Mouse (Mus musculus): ENCODE results near the gene Gp9. TPM values are rescaled to one million over a fixed set of nuclear protein-coding genes. Genes with fewer than 3 reads are reported as not detected.

The Gp9 gene
- polyA plus RNA-seq (2015; fragmentation: Nextera tagmentation; extraction: Ambion mirVana) = 0.94 and 1.1 TPM in 2 replicates

DNA sequence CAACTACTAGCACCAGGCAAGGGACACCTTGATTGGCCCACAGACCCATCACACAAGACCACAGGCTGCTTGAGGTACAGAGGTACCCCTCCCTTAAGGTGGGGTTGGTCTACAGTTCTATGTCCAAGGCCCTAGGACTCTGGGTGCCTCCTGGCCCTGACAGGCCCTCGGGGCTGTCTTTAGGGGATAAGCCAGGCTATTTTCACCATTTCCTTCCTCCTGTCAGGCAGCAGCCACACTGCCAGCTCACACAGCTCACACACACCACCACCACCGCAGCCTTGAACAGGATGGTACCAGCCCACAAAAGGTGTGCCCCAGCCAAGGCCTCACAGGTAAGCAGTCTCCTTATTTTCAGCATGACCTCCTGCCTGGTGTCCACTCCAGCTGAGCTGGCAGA, at the start of gene Gp9:
Gene Gp9, plus strand, starts transcription at position 231 of the 400 bp plus-strand sequence.
- WGBS = 72% methylated on average over 2 of the region's 2 CpGs
- ATAC-seq (ENCODE audit: low read depth) = no peak

DNA sequence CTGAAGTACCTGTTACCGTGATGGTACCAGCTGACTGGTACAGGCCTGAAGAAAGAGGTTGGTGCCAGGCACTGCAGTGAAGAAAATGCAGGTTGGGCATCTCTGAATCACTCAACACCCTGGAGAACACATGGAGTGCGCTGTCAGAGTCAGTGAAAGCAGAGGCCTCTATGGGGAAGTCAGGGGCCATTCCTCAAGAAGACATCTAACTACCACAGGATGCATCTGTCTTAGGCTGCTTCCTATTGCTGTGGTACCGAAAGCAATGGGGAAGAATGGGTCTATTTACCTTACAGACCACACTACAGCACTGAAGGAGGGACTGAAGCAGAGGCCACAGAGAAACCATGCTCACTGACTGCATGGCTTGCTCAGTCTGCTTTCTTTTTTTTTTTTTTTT, 49.8 kb upstream of the Gp9 start:
- H3K27ac ChIP-seq (replicated peaks) = no peak overlapping the region
- ATAC-seq (ENCODE audit: low read depth) = no peak
- WGBS = 76% methylated on average over 3 of the region's 3 CpGs
- no peak overlapping the region for H3K4me2 ChIP-seq
- peaks cover 27% of the 10 kb centered on the region for H3K27me3 ChIP-seq
- H3K4me1 ChIP-seq (replicated peaks) = peaks cover 29% of the 10 kb centered on the region
- no peak overlapping the region for H3K9ac ChIP-seq
- H3K4me3 ChIP-seq = no peak overlapping the region
- H3K9me3 ChIP-seq = no peaks in the 10 kb centered on the region
- no peaks in the 10 kb centered on the region for H3K36me3 ChIP-seq

More for the DNA sequence above, at the start of gene Gp9:
- H3K27ac ChIP-seq (replicated peaks) = no peak within 1 kb of the TSS
- no peak within 1 kb of the TSS for H3K4me2 ChIP-seq
- H3K9ac ChIP-seq = 0 out of 2 replicates have a peak within 1 kb of the TSS, but pooled peaks have one; percentile 22
- no peaks in the 10 kb centered on the region for H3K27me3 ChIP-seq
- no peaks in the 10 kb centered on the region for H3K9me3 ChIP-seq
- H3K36me3 ChIP-seq = no peaks in the 10 kb centered on the region
- no peaks in the 10 kb centered on the region for H3K4me1 ChIP-seq (replicated peaks)
- H3K4me3 ChIP-seq = no peak within 1 kb of the TSS

DNA sequence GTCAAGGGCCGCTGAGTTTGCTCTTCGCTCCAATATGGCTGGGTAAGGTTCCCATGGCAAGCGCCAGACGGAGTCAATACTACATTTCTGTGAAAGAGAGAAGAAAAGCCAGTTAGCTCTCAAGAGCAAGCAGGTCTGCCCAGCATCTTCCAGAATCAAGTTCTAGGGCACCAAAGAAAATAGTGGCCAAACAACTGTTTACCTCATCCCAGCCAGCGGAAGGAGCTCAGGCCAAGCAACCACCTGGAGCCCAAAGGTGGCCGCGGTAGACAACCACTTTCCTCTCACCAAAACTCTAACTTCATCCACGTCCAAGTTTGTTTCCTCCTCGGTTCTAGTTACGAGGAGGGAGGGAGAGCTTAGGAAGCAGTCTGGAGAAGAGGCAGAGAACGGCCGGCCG, 47.7 kb upstream of the Gp9 start:
- no peaks in the 10 kb centered on the region for H3K9me3 ChIP-seq
- ATAC-seq (ENCODE audit: low read depth) = no peak
- no peaks in the 10 kb centered on the region for H3K36me3 ChIP-seq
- 16% methylated on average over 13 of the region's 13 CpGs for WGBS
- peak overlapping the region; percentile 85 for H3K9ac ChIP-seq
- peak overlapping the region; percentile 65 for H3K4me3 ChIP-seq
- peaks cover 35% of the 10 kb centered on the region for H3K4me1 ChIP-seq (replicated peaks)
- H3K27me3 ChIP-seq = peaks cover 38% of the 10 kb centered on the region
- peak overlapping the region; percentile 81 for H3K4me2 ChIP-seq
- peak overlapping the region; percentile 62 for H3K27ac ChIP-seq (replicated peaks)

DNA sequence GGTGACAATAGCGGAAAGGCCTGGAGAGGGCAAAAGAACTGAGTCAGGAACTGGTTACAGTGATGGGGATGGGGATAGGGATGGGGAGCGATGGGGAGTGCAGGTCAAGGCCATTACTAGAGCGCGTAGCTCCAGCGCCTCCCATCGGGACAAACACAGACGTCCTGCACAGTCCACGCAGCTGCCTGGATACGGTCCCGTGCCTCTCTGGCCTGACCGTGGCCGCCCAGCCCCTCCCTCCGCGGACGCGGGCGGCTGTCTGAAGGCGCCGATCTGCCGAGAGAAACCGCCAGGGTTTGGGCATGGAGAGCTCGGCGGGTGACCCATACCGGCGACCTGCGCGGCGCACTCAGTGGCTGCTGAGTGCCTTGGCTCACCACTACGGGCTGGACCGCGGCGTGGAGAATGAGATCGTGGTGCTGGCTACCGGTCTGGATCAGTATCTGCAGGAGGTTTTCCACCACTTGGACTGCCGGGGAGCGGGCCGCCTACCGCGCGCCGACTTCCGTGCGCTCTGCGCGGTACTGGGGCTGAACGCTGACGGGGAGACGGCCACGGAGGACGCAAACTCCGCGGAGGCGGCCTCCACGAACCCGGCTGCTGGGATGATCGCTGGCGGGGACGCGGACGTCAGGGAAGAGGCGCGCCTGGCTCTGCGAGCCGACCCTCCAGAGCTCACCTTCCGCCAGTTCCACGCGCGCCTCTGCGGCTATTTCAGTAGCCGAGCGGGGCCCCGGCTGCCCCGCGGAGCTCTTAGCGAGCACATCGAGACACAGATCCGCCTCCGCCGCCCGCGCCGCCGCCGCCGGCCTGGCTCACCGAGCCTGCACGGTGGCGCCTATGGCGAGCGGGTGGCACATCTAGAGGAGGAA, 47.0 kb upstream of the Gp9 start, which contains the start of gene Efcc1:
Gene Efcc1, plus strand, starts transcription at position 279 of the 872 bp plus-strand sequence.
- WGBS = under 1% methylated on average over 76 of the region's 90 CpGs
- Histone ChIP-seq H3K9ac (peak within 1 kb of the TSS; percentile 85), H3K4me2 (peak within 1 kb of the TSS; percentile 81), H3K4me1 (replicated peaks) (peaks cover 35% of the 10 kb centered on the region), H3K27ac (replicated peaks) (peak within 1 kb of the TSS; percentile 62), H3K9me3 (no peaks in the 10 kb centered on the region), H3K36me3 (no peaks in the 10 kb centered on the region), H3K27me3 (peaks cover 38% of the 10 kb centered on the region), H3K4me3 (peak within 1 kb of the TSS; percentile 65)
- peak; percentile 85 for ATAC-seq (ENCODE audit: low read depth)

DNA sequence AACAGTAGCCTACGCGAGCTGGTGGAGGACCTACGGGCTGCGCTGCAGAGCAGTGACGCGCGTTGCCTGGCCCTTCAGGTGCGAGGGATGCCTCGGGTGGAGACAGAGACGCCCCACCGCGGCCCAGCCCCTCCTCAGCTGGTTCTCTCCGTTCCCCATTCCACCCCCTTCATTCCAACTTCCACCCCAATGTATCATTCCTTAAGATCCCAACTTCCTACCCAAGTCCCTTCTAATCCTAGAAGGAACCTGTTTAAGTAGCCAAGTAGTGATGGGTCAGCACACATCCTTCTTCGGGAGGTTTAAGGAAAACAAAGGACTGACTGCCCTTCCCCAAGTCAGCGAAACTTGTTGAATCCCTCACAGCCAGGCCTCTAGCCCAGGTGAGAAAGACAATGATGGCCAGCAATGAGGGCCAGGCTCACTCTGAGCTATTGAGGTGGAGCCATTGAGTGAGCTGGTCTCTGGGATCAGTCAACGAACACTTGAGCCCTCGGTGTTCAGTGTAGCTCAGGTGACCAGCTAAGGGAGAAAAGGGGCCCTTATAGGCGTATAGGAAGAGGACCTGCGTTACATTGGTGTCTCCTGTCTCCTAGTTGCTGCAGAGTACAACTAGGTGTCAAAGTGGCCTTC, 46.3 kb upstream of the Gp9 start:
- Histone ChIP-seq H3K27me3 (peaks cover 38% of the 10 kb centered on the region), H3K4me2 (peak overlapping the region; percentile 81), H3K9me3 (no peaks in the 10 kb centered on the region), H3K27ac (replicated peaks) (peak overlapping the region; percentile 62), H3K4me1 (replicated peaks) (peaks cover 35% of the 10 kb centered on the region), H3K9ac (peak overlapping the region; percentile 85), H3K4me3 (peak overlapping the region; percentile 65), H3K36me3 (no peaks in the 10 kb centered on the region)
- ATAC-seq (ENCODE audit: low read depth) = no peak; the same call in 1 of the 2 replicates
- 4% methylated on average over 19 of the region's 19 CpGs for WGBS

DNA sequence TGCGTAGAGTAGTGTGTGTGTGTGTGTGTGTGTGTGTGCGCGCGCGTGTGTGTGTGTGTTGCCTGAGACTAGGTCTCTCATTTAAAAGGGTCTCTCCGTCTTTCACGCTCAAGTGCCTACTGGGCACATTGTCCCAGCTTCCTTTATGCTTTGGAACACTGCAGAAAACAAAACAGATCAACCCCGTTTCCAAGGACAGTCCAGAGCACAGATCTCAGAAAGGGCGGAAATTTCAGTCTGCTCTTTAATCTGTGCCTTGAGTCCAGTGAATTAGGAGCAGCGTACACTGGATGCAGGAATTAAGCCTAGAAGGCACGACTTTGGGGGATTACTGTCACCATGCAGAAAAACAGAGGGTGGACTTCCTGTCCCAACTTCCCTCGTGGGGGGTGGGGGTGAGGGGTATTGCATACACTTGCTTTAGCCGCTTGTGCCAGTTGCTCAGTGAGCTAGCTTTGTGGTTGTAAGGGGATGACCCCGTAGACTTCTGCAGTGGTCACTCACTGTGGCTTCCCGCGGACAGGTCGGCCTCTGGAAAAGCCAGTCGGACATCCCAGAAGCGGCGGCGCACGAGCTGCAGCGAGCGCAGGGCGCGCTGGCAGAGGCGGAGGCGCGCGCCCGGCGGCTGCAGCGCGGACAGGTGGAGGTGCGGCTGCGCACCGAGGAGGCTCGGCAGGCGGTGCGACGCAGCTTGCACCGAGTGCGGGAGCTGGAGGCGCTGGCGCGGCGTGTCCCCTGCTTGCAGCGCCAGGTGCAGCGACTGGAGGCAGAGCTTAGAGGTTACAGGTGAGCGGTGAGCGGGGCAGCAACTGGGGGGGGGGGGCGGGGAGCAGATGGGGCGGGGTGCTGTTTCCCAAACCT, 45.5 kb upstream of the Gp9 start:
- peak overlapping the region; percentile 85 for H3K9ac ChIP-seq
- WGBS = 1% methylated on average over 42 of the region's 53 CpGs
- H3K4me3 ChIP-seq = peak overlapping the region; percentile 65
- peak overlapping the region; percentile 81 for H3K4me2 ChIP-seq
- no peaks in the 10 kb centered on the region for H3K9me3 ChIP-seq
- H3K36me3 ChIP-seq = no peaks in the 10 kb centered on the region
- H3K4me1 ChIP-seq (replicated peaks) = peaks cover 35% of the 10 kb centered on the region
- ATAC-seq (ENCODE audit: low read depth) = 0 out of 2 replicates have a peak, but pooled peaks have one; percentile 26
- no peak overlapping the region for H3K27ac ChIP-seq (replicated peaks)
- H3K27me3 ChIP-seq = peaks cover 38% of the 10 kb centered on the region

DNA sequence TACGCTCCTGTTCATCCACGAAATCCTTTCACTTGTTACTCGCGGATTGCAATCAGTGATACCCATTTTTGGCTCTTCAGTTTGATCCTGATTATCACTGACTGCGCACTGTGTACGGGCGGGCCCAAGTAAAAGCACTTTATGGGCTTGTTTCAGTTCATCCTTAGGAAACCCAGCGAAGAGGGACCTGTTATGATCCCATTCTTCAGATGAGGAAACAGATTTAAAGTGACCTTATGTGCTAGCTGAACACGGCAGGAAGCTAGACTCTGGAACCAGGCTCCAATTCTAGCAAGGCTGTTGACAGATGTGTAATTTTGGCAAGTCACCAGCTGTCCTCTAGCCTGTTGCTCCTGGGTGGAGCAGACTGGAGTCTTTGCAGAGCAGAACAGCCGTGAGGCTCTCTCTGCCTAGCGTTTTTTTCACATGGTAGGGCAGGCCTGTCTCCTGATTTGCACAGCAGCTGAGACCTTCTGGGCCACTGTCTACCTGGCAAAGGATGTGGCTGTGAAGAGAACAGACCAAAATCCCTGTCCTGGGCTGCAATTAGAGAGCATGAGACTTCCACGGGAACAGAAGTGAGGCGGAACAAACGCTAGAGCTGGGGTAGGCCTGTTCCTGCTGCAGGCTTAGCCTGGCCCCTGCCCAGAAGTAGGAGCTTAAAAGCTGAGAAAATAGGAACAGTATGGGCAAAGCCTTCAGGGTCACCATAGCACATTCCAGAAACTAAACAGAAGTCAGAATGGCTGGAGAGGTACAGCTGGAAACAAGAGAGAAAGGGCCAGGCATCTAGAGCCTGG, 44.5 kb upstream of the Gp9 start:
- Histone ChIP-seq H3K4me2 (peak overlapping the region; percentile 81), H3K27me3 (peaks cover 38% of the 10 kb centered on the region), H3K4me1 (replicated peaks) (peaks cover 45% of the 10 kb centered on the region), H3K9ac (peak overlapping the region; percentile 65), H3K36me3 (no peaks in the 10 kb centered on the region), H3K9me3 (no peaks in the 10 kb centered on the region), H3K27ac (replicated peaks) (peak overlapping the region; percentile 13; the same call in 1 of the 2 replicates), H3K4me3 (peak overlapping the region; percentile 65)
- WGBS = 25% methylated on average over 14 of the region's 14 CpGs
- ATAC-seq (ENCODE audit: low read depth) = no peak

DNA sequence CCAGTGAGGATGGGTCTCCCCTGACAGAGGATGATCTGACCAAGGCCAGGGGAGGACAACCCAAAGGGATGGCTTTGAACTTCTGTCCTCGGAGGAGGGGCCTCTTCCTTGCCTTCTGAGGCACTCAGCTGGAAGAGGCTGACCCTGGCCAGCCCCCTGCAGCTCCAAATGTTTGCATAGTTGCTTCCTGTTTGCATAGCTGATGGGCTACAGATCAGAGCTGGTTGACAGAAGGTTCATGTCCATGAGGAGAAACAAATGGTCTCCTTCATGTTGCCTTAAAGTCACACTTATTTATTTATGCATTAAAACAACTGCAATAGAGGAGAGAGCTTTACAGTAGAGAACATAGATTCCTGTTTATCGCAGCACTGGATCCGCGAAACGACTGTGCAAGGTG, 43.7 kb upstream of the Gp9 start:
- Histone ChIP-seq H3K9ac (no peak overlapping the region), H3K4me3 (no peak overlapping the region), H3K4me1 (replicated peaks) (peaks cover 49% of the 10 kb centered on the region), H3K27me3 (peaks cover 36% of the 10 kb centered on the region), H3K36me3 (no peaks in the 10 kb centered on the region), H3K27ac (replicated peaks) (no peak overlapping the region), H3K4me2 (0 out of 2 replicates have a peak overlapping the region, but pooled peaks have one; percentile 81), H3K9me3 (no peaks in the 10 kb centered on the region)
- no peak for ATAC-seq (ENCODE audit: low read depth)
- WGBS = 67% methylated on average over 5 of the region's 5 CpGs

DNA sequence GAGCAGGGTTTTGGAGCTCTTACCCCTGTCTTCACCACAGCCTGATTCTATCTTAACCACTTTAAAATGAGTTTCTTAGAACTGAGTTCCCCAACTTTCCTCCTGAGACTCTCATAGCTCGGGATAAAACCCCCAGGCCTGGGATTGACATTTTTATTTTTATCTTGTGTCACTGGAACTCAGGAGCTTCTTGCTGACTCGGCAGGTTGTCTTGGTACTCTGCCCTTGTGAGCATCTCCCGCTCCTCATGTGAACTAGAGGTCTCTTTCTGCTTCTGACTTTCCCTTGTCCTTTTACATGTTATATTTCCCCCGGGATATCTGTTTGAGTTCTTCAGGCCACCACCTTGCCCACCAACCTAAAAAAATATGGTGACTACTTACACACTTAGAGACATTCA, 40.9 kb upstream of the Gp9 start:
- H3K4me2 ChIP-seq = no peak overlapping the region
- H3K4me1 ChIP-seq (replicated peaks) = peaks cover 32% of the 10 kb centered on the region
- 82% methylated on average over 4 of the region's 4 CpGs for WGBS
- peaks cover 22% of the 10 kb centered on the region for H3K27me3 ChIP-seq
- H3K36me3 ChIP-seq = no peaks in the 10 kb centered on the region
- H3K9me3 ChIP-seq = no peaks in the 10 kb centered on the region
- no peak overlapping the region for H3K9ac ChIP-seq
- no peak overlapping the region for H3K4me3 ChIP-seq
- ATAC-seq (ENCODE audit: low read depth) = no peak
- no peak overlapping the region for H3K27ac ChIP-seq (replicated peaks)

DNA sequence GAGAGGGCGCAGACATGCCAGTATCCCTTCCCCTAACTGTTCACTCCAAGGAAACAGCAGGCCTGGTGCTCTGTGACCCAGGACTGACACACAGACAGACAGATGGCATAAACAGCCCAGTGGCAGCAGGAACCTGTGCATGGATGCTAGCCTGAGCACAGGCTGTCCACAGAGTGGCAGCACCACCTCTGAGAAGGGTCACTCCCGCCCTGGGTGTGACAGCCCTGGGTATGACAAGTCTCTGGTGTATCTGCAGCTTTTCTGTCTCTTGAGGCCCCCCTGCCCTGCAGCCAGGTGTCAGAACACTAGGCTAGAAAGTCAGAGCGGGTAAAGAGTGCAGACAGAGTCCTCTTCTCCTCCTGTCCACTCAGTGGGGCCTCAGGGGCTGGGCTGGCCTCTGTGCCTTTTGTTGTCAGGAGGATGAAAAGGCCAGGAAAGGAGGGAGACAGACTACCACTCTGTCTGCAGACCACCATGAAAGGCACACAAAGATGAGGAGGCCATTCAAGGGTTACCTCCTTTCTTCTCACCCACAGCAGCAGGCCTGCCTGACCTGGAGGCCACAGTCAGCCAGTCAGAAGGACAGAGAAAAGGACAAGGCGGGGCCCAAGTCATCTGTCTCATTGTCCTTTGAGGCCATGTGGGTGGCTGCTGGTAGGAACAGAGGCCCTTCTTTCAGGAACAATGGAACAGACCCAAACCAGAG, 39.8 kb upstream of the Gp9 start:
- H3K27ac ChIP-seq (replicated peaks) = no peak overlapping the region; the same call in 1 of the 2 replicates
- H3K9ac ChIP-seq = peak overlapping the region; percentile 38
- no peaks in the 10 kb centered on the region for H3K36me3 ChIP-seq
- no peak overlapping the region for H3K4me2 ChIP-seq
- H3K27me3 ChIP-seq = peaks cover 11% of the 10 kb centered on the region
- no peak for ATAC-seq (ENCODE audit: low read depth)
- H3K4me3 ChIP-seq = no peak overlapping the region
- no peaks in the 10 kb centered on the region for H3K9me3 ChIP-seq
- H3K4me1 ChIP-seq (replicated peaks) = peaks cover 20% of the 10 kb centered on the region
- 20% methylated on average over 4 of the region's 4 CpGs for WGBS
